Mouse (Mus musculus): ENCODE data around the gene Olfr1221. TPM values are rescaled to one million over a fixed set of nuclear protein-coding genes. Genes with fewer than 3 reads are reported as not detected.
"Not testable (repeated sequence)": the region's sequence is repeated elsewhere in the genome, so short reads cannot be mapped to it uniquely, and the experiment has no call there.

Gene Olfr1221
- total RNA-seq (2012; rRNA removed), result not detected in 2 replicates
- not detected for polyA plus RNA-seq (2012; ENCODE audit: insufficient read depth in 1 of 2, insufficient read length in 2 of 2, low read depth in 1 of 2, low replicate concordance in 2 of 2, missing spikeins in 1 of 2)

DNA sequence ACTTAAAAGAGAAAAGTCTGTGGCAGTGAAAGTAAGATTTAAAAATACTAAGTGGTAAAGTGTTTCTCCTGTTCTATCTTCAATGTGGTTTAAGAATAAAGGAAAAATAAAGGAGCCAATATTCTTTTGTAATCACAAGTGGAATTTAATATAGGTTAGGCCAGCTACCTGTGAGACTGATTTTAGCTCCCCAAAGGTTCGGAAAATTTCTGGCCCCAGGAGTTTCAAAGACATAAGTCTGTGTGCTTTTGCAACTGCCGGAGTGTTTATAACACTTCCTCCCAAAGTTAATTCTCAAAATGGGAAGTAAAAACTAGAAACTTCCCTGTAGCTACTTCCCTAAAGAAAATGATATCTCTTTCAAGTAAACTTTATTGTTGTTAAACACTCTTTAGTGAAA is at the start of gene Olfr1221:
Gene Olfr1221 (minus strand): TSS at position 101 of the 400 bp plus-strand sequence.
- no peak for TF ChIP-seq MYB (IDR thresholded peaks at IDR 0.05; ENCODE audit: low read depth, low read length)
- no peak for TF ChIP-seq GABPA (IDR thresholded peaks at IDR 0.05; ENCODE audit: low read depth, low read length)
- TF ChIP-seq ZMIZ1 (IDR thresholded peaks at IDR 0.05; ENCODE audit: low read depth, low read length), result no peak
- TF ChIP-seq ZKSCAN1 (IDR thresholded peaks at IDR 0.05; ENCODE audit: low read depth, low read length), result no peak
- TF ChIP-seq BHLHE40 (IDR thresholded peaks at IDR 0.05; ENCODE audit: borderline replicate concordance, low read depth, low read length), result no peak
- TF ChIP-seq KAT2A (conservative IDR thresholded peaks at IDR 0.05; ENCODE audit: low read depth, low read length), result no peak
- no peak for TF ChIP-seq RCOR1 (IDR thresholded peaks at IDR 0.05; ENCODE audit: low read depth, low read length)
- TF ChIP-seq ETS1 (IDR thresholded peaks at IDR 0.05; ENCODE audit: low read depth, low read length), result no peak
- no peak for TF ChIP-seq NRF1 (IDR thresholded peaks at IDR 0.05; ENCODE audit: insufficient read depth, low read depth, low read length, poor library complexity, severe bottlenecking)
- no peak for TF ChIP-seq GATA1 (IDR thresholded peaks at IDR 0.05; ENCODE audit: low read depth, low read length)
- no peak for TF ChIP-seq SMC3 (IDR thresholded peaks at IDR 0.05; ENCODE audit: low read depth, low read length)
- TF ChIP-seq SIN3A (IDR thresholded peaks at IDR 0.05; ENCODE audit: low read length), result no peak
- no peak for TF ChIP-seq HCFC1 (IDR thresholded peaks at IDR 0.05; ENCODE audit: low read depth, low read length)
- TF ChIP-seq MEF2A (IDR thresholded peaks at IDR 0.05; ENCODE audit: extremely low read depth, insufficient replicate concordance, low read depth, low read length, poor library complexity, severe bottlenecking), result no peak
- no peak for TF ChIP-seq TAL1 (IDR thresholded peaks at IDR 0.05; ENCODE audit: low read length)
- no peak for TF ChIP-seq ZC3H11A (IDR thresholded peaks at IDR 0.05; ENCODE audit: low read depth, low read length)
- no peak for TF ChIP-seq ZNF384 (IDR thresholded peaks at IDR 0.05; ENCODE audit: low read depth, low read length)
- TF ChIP-seq MAFK (IDR thresholded peaks at IDR 0.05; ENCODE audit: borderline replicate concordance, low read depth, low read length), result no peak
- no peak for TF ChIP-seq JUND (IDR thresholded peaks at IDR 0.05; ENCODE audit: low read depth, low read length)
- peaks cover 0 to 5% of the 10 kb centered on the region in 2 experiments; a peak in 2 of 4 replicates for H3K36me3 ChIP-seq (ENCODE audit: control insufficient read depth in 1 of 2, insufficient read depth in 2 of 2, low read length in 2 of 2)
- H3K27ac ChIP-seq (ENCODE audit: control insufficient read depth, low read depth, low read length), result no peak within 1 kb of the TSS
- no peak within 1 kb of the TSS for H3K9ac ChIP-seq (ENCODE audit: control insufficient read depth, low read depth, low read length, poor library complexity, severe bottlenecking)
- peak; percentile 35 for DNase-seq (ENCODE audit: low read depth, low spot score)
- no peaks in the 10 kb centered on the region for H3K4me1 ChIP-seq (ENCODE audit: control insufficient read depth in 1 of 2, insufficient read depth in 2 of 2, low read length in 2 of 2)
- no peak within 1 kb of the TSS for H3K4me3 ChIP-seq (ENCODE audit: control insufficient read depth in 1 of 2, insufficient read depth in 1 of 2, low read depth in 2 of 2, low read length in 2 of 2)
- H3K9me3 ChIP-seq (replicated peaks; ENCODE audit: insufficient read depth, low read length), result no peaks in the 10 kb centered on the region
- H3K27me3 ChIP-seq (ENCODE audit: control insufficient read depth in 1 of 2, insufficient read depth in 2 of 2, low read length in 2 of 2), result no peaks in the 10 kb centered on the region
- no peaks in the 10 kb centered on the region for H3K79me2 ChIP-seq (ENCODE audit: control insufficient read depth, insufficient read depth, low read length, poor library complexity)

DNA sequence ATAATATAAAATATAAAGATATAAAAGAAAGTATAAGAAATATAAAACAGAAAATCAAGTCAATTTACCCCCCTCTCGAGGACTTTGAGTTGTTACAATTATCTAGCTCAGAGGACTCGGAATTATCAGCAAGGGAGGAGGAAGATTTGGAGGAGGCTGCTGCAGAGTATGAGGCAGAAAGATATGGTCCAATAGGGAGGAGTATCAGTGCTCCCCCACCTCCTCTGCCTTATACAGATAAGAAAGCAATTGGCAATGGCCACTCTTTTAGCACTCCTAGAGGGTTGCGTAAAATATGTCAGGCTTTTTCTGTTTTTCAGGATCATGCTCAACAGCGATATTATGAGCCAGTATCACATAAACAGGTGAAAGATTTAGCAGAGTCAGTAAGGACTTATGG is 47.6 kb upstream of the Olfr1221 start:
- not testable (repeated sequence) for H3K79me2 ChIP-seq (ENCODE audit: control insufficient read depth, insufficient read depth, low read length, poor library complexity); H3K36me3 ChIP-seq (ENCODE audit: control insufficient read depth in 1 of 2, insufficient read depth in 2 of 2, low read length in 2 of 2); H3K4me1 ChIP-seq (ENCODE audit: control insufficient read depth in 1 of 2, insufficient read depth in 2 of 2, low read length in 2 of 2); H3K9me3 ChIP-seq (replicated peaks; ENCODE audit: insufficient read depth, low read length); H3K9ac ChIP-seq (ENCODE audit: control insufficient read depth, low read depth, low read length, poor library complexity, severe bottlenecking); H3K4me3 ChIP-seq (ENCODE audit: control insufficient read depth in 1 of 2, insufficient read depth in 1 of 2, low read depth in 2 of 2, low read length in 2 of 2); H3K27ac ChIP-seq (ENCODE audit: control insufficient read depth, low read depth, low read length); H3K27me3 ChIP-seq (ENCODE audit: control insufficient read depth in 1 of 2, insufficient read depth in 2 of 2, low read length in 2 of 2)
- peak; percentile 16 for DNase-seq (ENCODE audit: low read depth, low spot score)
- TF ChIP-seq TCF12 (IDR thresholded peaks at IDR 0.05; ENCODE audit: low read depth, low read length) (peak; percentile 74; the same call in 1 of the 2 replicates), GATA1 (IDR thresholded peaks at IDR 0.05; ENCODE audit: low read depth, low read length) (peak; percentile 58), RCOR1 (IDR thresholded peaks at IDR 0.05; ENCODE audit: low read depth, low read length) (0 out of 2 replicates have a peak, but pooled peaks have one; percentile 13), EP300 (IDR thresholded peaks at IDR 0.05; ENCODE audit: low read depth in 1 of 2, low read length in 2 of 2) (peak; percentile 33 to 56; a peak in 1 of 4 replicates)

DNA sequence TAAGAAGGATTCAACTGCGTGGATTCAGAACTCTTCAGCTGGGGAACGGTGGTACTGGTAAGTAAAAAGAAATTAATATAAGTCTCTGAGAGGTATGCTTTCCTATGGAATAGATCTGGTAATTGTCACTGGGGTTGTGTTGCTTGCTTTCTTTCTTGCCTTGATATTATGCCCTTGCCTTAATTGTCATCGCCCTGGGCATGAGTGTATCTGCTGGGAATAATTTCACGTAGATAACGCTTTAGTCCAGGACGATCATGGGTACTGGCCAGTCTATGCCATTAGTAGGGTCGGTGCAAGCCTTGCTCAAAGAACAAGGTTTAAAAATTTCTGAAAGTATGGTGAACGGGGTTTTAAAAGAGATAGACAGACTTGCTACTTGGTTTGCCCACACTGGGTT is 46.9 kb upstream of the Olfr1221 start, which contains the start of gene Olfr1224-ps1:
Gene Olfr1224-ps1 (minus strand): TSS at position 101 of the 400 bp plus-strand sequence.
- not testable (repeated sequence) for H3K9ac ChIP-seq (ENCODE audit: control insufficient read depth, low read depth, low read length, poor library complexity, severe bottlenecking); H3K79me2 ChIP-seq (ENCODE audit: control insufficient read depth, insufficient read depth, low read length, poor library complexity); H3K9me3 ChIP-seq (replicated peaks; ENCODE audit: insufficient read depth, low read length); H3K36me3 ChIP-seq (ENCODE audit: control insufficient read depth in 1 of 2, insufficient read depth in 2 of 2, low read length in 2 of 2); H3K4me3 ChIP-seq (ENCODE audit: control insufficient read depth in 1 of 2, insufficient read depth in 1 of 2, low read depth in 2 of 2, low read length in 2 of 2); H3K4me1 ChIP-seq (ENCODE audit: control insufficient read depth in 1 of 2, insufficient read depth in 2 of 2, low read length in 2 of 2); H3K27ac ChIP-seq (ENCODE audit: control insufficient read depth, low read depth, low read length); H3K27me3 ChIP-seq (ENCODE audit: control insufficient read depth in 1 of 2, insufficient read depth in 2 of 2, low read length in 2 of 2); DNase-seq (ENCODE audit: low read depth, low spot score)

Measured in MEL (cell line).